Mouse (Mus musculus) layer of hippocampus, adult 6 months (tissue): ENCODE measurements around the gene Sgf29. TPM values are rescaled to one million over a fixed set of nuclear protein-coding genes. Genes with fewer than 3 reads are reported as not detected.

Source experiments
- long read RNA-seq, 2 experiments: library from polyadenylated mRNA; unstranded; transcript quantifications; one replicate each; pipeline ENCODE4 v2.0.0; 2019 to 2020
- polyA plus RNA-seq: library from polyadenylated mRNA; unstranded; fragments of <200 nt; fragmentation: Nextera tagmentation; gene quantifications from 2 replicates; pipeline ENCODE4 v1.2.3, GENCODE M21; 2021

The Sgf29 gene
- 29.6 and 29.9 TPM in 2 replicates for polyA plus RNA-seq
- long read RNA-seq, experiment 1, transcript Sgf29-201 (10 exons, 1,312 nt): major isoform, 26 of 38 reads
- long read RNA-seq, experiment 1, partial matches to known transcripts: 4 of 38 reads
- long read RNA-seq, experiment 1, other reads (novel, unspliced or antisense): 8 of 38 reads
- long read RNA-seq, experiment 2, transcript Sgf29-201 (10 exons, 1,312 nt): major isoform, 24 of 47 reads
- long read RNA-seq, experiment 2, partial matches to known transcripts: 12 of 47 reads
- long read RNA-seq, experiment 2, other reads (novel, unspliced or antisense): 9 of 47 reads

DNA sequence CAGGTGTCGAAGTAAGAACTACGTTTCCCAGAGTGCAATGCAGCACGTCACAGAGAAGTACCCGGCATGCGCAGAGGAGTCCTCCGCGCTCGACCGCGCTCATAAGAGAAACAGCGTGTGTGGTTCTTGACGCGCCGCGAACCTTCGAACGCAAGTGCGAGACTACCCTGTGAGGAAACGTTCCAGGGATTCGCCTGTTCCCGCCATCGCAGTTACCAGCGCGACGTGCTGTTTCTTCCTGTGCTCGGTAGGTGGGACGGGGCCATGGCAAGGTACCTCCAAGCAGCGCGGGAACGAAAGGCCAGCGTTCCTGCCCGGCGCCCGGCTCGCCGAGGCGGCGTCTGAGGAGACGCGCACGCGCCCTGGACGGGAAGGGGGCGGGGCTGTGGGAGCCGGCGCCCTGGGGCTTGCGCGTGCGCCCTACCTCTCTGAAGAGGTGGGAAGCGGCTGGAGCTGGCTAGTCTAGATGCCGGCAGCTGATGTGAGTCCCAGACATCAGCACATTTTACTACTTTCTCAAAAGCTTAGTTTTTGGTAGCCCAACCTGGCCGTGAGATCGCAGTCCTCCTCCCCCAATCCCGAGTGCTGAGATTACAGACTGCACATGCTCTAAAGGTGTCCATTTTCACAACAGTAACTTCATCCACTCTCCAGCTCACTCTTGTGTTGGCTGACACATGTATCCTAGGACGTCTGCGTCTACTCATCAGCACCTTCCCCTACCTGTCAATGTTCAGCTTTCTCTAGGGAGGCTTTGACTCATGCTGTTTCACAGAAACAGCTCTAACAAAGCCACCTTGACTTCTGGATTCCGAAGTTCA is at the start of gene Sgf29:
Gene Sgf29 (plus strand): TSS at position 79 of the 821 bp plus-strand sequence.

DNA sequence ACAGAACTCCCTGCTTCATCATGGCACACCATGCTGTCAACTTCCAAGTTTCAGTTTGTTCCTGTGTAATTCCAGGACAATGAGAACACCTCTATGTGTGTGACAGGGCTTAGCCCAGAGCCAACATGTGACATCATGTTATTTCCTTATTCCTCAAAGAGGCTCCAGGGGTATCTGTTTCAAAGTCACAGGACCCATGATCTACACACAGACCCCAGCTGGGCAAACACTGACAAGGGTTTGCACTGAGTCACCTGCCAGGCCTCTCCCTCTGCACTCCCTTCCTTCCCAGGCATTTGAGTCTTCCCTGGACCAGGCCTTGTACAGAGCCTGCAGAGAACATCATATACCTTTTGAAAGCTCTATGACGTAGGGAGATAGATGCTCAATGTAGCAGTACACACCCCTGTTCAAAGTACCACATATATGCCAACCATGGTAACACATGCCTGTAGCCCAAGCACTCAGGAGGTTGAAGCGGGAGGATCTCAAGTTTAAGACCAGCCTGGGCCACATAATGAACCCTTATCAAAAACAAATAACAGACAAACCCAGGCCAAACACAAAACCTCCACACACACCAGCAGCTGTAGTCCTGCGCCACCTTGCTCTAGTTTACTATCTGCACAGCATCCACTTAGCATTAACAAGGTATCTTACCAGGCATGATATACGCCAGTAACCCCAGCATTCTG is 18.1 kb upstream of the Sgf29 start, which contains the start of gene Nupr1:
Gene Nupr1 (minus strand): TSS at position 38 of the 695 bp plus-strand sequence.

DNA sequence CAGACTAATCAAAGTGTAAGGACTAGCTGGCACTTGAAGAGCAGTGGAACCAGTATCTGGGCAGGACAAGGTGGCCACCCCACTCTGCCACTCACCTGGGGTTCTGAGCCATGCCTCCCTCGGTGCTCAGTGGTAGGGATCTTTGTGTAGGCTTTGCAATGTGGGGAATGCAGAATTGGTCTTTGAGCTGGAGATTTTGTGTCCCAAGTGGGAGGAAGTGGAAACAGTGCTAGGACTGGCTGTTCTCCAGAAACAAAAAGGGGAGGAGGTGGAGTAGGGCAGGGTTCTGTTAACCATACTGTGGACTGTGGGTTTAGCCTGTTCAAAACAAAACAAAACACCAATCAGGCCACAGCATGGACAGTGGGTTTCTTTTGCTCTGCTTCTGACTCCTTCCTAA is 27.1 kb downstream of the Sgf29 start, which contains the start of gene Sult1a1:
Gene Sult1a1 (minus strand): TSS at position 226 of the 400 bp plus-strand sequence.

DNA sequence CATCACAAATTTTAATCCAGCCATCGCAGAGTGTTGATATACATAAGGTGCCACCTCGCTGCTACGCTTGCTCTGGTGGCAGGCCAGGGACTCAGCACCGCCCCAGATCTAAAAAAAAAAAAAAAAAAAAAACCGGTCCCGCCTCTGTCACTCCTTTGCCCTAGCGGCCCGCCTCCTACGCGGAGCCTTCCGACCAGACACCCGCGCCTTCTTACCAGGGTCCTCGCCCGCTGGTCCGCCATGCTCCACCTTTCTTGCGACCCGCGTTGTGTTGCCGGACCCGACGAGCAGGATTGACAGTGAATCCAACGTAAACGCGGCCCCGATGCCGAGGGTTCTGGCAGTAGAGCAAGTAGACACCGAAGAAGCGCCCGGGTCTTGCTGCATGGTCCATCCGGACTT is 46.1 kb downstream of the Sgf29 start, which contains the start of gene Bola2:
Gene Bola2 (plus strand): TSS at position 192 of the 402 bp plus-strand sequence.

DNA sequence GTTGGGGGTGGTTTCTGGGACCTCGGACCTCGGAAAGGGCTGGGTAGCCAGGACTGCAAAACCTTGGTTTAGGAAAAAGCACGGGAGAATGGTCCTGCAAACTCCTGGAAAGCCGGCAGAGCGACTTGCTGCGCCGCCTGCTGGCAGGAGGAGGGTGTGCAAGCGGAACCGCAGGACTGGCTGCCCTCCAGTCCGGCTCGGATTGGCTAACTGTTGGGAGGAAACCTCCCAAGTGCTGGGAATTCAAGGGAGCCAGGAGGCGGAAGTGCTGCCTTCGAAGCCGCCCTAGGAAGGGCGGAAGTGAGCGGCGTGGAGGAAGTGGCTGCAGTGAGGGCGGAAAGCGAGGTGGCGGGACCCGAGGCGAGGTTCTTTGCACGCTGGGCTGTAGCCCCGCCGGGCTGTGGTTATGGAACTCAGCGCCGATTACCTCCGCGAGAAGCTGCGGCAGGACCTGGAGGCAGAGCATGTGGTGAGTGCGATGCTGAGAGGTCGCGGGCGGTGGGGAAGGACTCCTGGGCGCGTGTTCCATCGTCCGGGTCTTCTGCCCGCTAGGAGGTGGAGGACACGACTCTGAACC is 46.6 kb downstream of the Sgf29 start, which contains the start of gene Slx1b:
Gene Slx1b (minus strand): TSS at position 154 of the 577 bp plus-strand sequence.

DNA sequence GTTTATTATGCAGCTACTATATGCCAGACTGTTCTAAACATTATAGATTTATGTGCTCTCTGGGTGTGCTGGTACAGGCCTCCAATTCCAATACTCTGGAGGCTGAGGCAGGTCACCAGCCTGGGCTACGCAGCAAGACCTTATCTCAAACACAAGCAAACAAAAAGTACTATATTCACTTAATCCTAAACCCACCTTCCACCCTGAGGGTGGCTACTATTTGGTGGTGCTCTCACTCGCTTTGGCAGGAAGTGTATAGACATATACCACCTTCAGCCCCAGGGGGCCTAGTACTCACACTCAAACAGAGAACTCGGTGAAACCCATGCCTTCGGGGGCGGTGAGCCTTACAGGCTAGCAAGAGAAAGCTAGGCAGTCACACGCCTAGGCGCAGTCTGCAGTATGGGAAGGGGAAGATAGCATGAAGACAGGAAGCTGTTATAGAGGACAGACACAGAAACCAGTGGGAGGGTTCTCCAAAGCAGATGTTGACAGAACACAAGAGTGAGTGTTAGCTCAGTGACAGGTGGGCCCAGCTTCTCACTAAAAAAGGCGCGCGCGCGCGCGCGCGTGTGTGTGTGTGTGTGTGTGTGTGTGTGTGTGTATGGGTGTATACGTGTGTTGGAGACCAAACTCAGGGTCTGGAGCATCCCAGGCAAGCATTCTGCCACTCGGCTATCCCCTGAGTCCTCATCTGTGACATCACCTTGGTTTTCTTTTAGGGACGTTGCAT is 58.5 kb downstream of the Sgf29 start, which contains the start of gene Coro1a:
Gene Coro1a (minus strand): TSS at position 346 of the 733 bp plus-strand sequence.

Other genes starting within 250 kb of the Sgf29 start
- not detected in 2 replicates for gene Cd19, start 234.4 kb upstream of the Sgf29 start, polyA plus RNA-seq
- gene Rabep2, start 220.6 kb upstream of the Sgf29 start, polyA plus RNA-seq: 7.5 and 8.5 TPM in 2 replicates
- gene Atp2a1, start 186.2 kb upstream of the Sgf29 start, polyA plus RNA-seq: 0.13 and 0.16 TPM in 2 replicates
- 32.6 and 36.0 TPM in 2 replicates for gene Sh2b1, start 173.9 kb upstream of the Sgf29 start, polyA plus RNA-seq
- 84.1 and 87.2 TPM in 2 replicates for gene Tufm, start 161.9 kb upstream of the Sgf29 start, polyA plus RNA-seq
- gene Atxn2l, start 145.9 kb upstream of the Sgf29 start, polyA plus RNA-seq: 36.7 and 53.5 TPM in 2 replicates
- gene Eif3c, start 82.9 kb upstream of the Sgf29 start, polyA plus RNA-seq: 220 and 222 TPM in 2 replicates
- gene Apobr, start 64.4 kb upstream of the Sgf29 start, polyA plus RNA-seq: 0.18 and 0.43 TPM in 2 replicates
- 14.4 and 15.6 TPM in 2 replicates for gene Cln3, start 63.5 kb upstream of the Sgf29 start, polyA plus RNA-seq
- not detected in 2 replicates for gene Il27, start 54.4 kb upstream of the Sgf29 start, polyA plus RNA-seq
- 23.0 and 25.6 TPM in 2 replicates for gene Nupr1, start 18.4 kb upstream of the Sgf29 start, polyA plus RNA-seq
- 11.5 and 17.2 TPM in 2 replicates for gene Sult1a1, start 27.1 kb downstream of the Sgf29 start, polyA plus RNA-seq
- 280 and 281 TPM in 2 replicates for gene Bola2, start 46.1 kb downstream of the Sgf29 start, polyA plus RNA-seq
- 6.3 and 7.9 TPM in 2 replicates for gene Slx1b, start 46.5 kb downstream of the Sgf29 start, polyA plus RNA-seq
- 113 and 139 TPM in 2 replicates for gene Coro1a, start 58.5 kb downstream of the Sgf29 start, polyA plus RNA-seq
- 44.9 and 49.7 TPM in 2 replicates for gene Mapk3, start 110.3 kb downstream of the Sgf29 start, polyA plus RNA-seq
- gene Gdpd3, start 117.0 kb downstream of the Sgf29 start, polyA plus RNA-seq: 0.65 TPM in 1 of 2 replicates, not detected in the other
- 240 and 274 TPM in 2 replicates for gene Ypel3, start 127.6 kb downstream of the Sgf29 start, polyA plus RNA-seq
- not detected in 2 replicates for gene Tbx6, start 132.2 kb downstream of the Sgf29 start, polyA plus RNA-seq
- gene Ppp4c, start 143.2 kb downstream of the Sgf29 start, polyA plus RNA-seq: 52.4 and 61.8 TPM in 2 replicates
- 4.4 and 5.3 TPM in 2 replicates for gene Fam57b, start 148.4 kb downstream of the Sgf29 start, polyA plus RNA-seq
- not detected in 2 replicates for gene 4930451I11Rik, start 182.3 kb downstream of the Sgf29 start, polyA plus RNA-seq
- gene Doc2a, start 198.1 kb downstream of the Sgf29 start, polyA plus RNA-seq: 6.7 and 7.2 TPM in 2 replicates
- gene Hirip3, start 212.7 kb downstream of the Sgf29 start, polyA plus RNA-seq: 2.4 and 3.8 TPM in 2 replicates
- 46.0 and 48.1 TPM in 2 replicates for gene Ino80e, start 213.1 kb downstream of the Sgf29 start, polyA plus RNA-seq
- gene Taok2, start 235.4 kb downstream of the Sgf29 start, polyA plus RNA-seq: 8.2 and 10.1 TPM in 2 replicates